Mouse (Mus musculus) liver, embryonic 15.5 days (tissue): ENCODE data around the gene Cnih4. TPM values are rescaled to one million over a fixed set of nuclear protein-coding genes. Genes with fewer than 3 reads are reported as not detected.

Source experiments
- ATAC-seq: fragments of 200-750 bp; cut with Nextera tagmentation; 2 replicates; pipeline ENCODE4 v1.8.0; 2017; ENCODE audit warnings: moderate number of reproducible peaks, mild to moderate bottlenecking, moderate library complexity; ENCODE audit not compliant: insufficient read depth
- H3K27ac ChIP-seq: fragments of 300-500 bp; sonication (generic); replicated peaks from 2 replicates; pipeline ENCODE4 v1.5.1; 2015; ENCODE audit warnings: mild to moderate bottlenecking, inconsistent platforms
- H3K27me3 ChIP-seq: fragments of 300-500 bp; sonication (generic); 2 replicates; pipeline ENCODE4 v1.6.1; 2015; ENCODE audit warnings: mild to moderate bottlenecking, inconsistent platforms
- H3K36me3 ChIP-seq: fragments of 300-500 bp; sonication (generic); replicated peaks from 2 replicates; pipeline ENCODE4 v1.6.1; 2015; ENCODE audit warnings: moderate library complexity, mild to moderate bottlenecking, inconsistent platforms
- H3K4me1 ChIP-seq: fragments of 300-500 bp; sonication (generic); replicated peaks from 2 replicates; pipeline ENCODE4 v1.6.1; 2015; ENCODE audit warnings: inconsistent platforms
- H3K4me2 ChIP-seq: fragments of 300-500 bp; sonication (generic); 2 replicates; pipeline ENCODE4 v1.6.1; 2015; ENCODE audit warnings: moderate library complexity, mild to moderate bottlenecking, inconsistent platforms
- H3K4me3 ChIP-seq: fragments of 300-500 bp; sonication (generic); replicated peaks from 2 replicates; pipeline ENCODE4 v1.5.1; 2015; ENCODE audit warnings: mild to moderate bottlenecking, inconsistent platforms
- H3K9ac ChIP-seq: fragments of 300-500 bp; sonication (generic); 2 replicates; pipeline ENCODE4 v1.6.1; 2015; ENCODE audit warnings: moderate library complexity, mild to moderate bottlenecking, inconsistent platforms
- H3K9me3 ChIP-seq: fragments of 300-500 bp; sonication (generic); replicated peaks from 2 replicates; pipeline ENCODE4 v1.6.1; 2016; ENCODE audit warnings: inconsistent platforms
- WGBS: fragments of 180-500 bp; shearing (Covaris S2); methylation state at CpG from one replicate; pipeline ENCODE4 v1.1.7; 2015; ENCODE audit warnings: mixed read lengths; ENCODE audit not compliant: insufficient replicate concordance; 5-methylcytosine and 5-hydroxymethylcytosine counted together
- polyA plus RNA-seq: library from polyadenylated mRNA; unstranded; fragments of >200 nt; fragmentation: Nextera tagmentation; extraction: Ambion mirVana; gene quantifications from 2 replicates; pipeline ENCODE4 v1.2.1, GENCODE M21; 2015

Cnih4 gene
- polyA plus RNA-seq, 1 experiment from 2014 or later, result 49.1 TPM

- 1% methylated on average over 27 of the region's 72 CpGs for WGBS
- peak; percentile 11 for ATAC-seq
- H3K9me3 ChIP-seq, result no peaks in the 10 kb centered on the region
- H3K27me3 ChIP-seq, result no peaks in the 10 kb centered on the region
- H3K4me2 ChIP-seq, result peak overlapping the region; percentile 91
- peak overlapping the region; percentile 100 for H3K9ac ChIP-seq
- peak overlapping the region; percentile 84 for H3K4me3 ChIP-seq
- H3K27ac ChIP-seq, result peak overlapping the region; percentile 99
- peaks cover 31% of the 10 kb centered on the region for H3K36me3 ChIP-seq
- peaks cover 59% of the 10 kb centered on the region for H3K4me1 ChIP-seq
Measured at GRCm38 (mm10) chr1:181211403-181211919, 67.0 kb downstream of the Cnih4 start.

GRCm38 (mm10) chr1:181211920-181212633 lies 67.6 kb downstream of the Cnih4 start, which contains the start of gene Wdr26:
Gene Wdr26 (minus strand): TSS chr1:181212001.
- ATAC-seq, result peak; percentile 76
- Histone ChIP-seq H3K27ac (peak within 1 kb of the TSS; percentile 99), H3K9me3 (no peaks in the 10 kb centered on the region), H3K4me3 (peak within 1 kb of the TSS; percentile 84), H3K4me1 (peaks cover 62% of the 10 kb centered on the region), H3K9ac (peak within 1 kb of the TSS; percentile 100), H3K4me2 (peak within 1 kb of the TSS; percentile 91), H3K27me3 (no peaks in the 10 kb centered on the region), H3K36me3 (peaks cover 25% of the 10 kb centered on the region)
- WGBS, result 1% methylated on average over 46 of the region's 54 CpGs

GRCm38 (mm10) chr1:181214296-181215035 lies 70.0 kb downstream of the Cnih4 start:
- Histone ChIP-seq H3K4me3 (no peak overlapping the region), H3K27me3 (no peaks in the 10 kb centered on the region), H3K9me3 (no peaks in the 10 kb centered on the region), H3K27ac (peak overlapping the region; percentile 99), H3K4me1 (peaks cover 69% of the 10 kb centered on the region), H3K4me2 (peak overlapping the region; percentile 91), H3K36me3 (peaks cover 14% of the 10 kb centered on the region; the same call in 1 of the 2 replicates), H3K9ac (peak overlapping the region; percentile 16; the same call in 1 of the 2 replicates)
- 83% methylated on average over 8 of the region's 8 CpGs for WGBS
- ATAC-seq, result no peak

GRCm38 (mm10) chr1:181216315-181216714 lies 71.8 kb downstream of the Cnih4 start:
- ATAC-seq, result peak; percentile 88
- peak overlapping the region; percentile 67 for H3K9ac ChIP-seq
- H3K27ac ChIP-seq, result peak overlapping the region; percentile 99
- no peaks in the 10 kb centered on the region for H3K27me3 ChIP-seq
- H3K4me3 ChIP-seq, result peak overlapping the region; percentile 53
- peaks cover 79% of the 10 kb centered on the region for H3K4me1 ChIP-seq
- H3K9me3 ChIP-seq, result no peaks in the 10 kb centered on the region
- peaks cover 10% of the 10 kb centered on the region; the same call in 1 of the 2 replicates for H3K36me3 ChIP-seq
- H3K4me2 ChIP-seq, result peak overlapping the region; percentile 69
- WGBS, result 34% methylated on average over 4 of the region's 4 CpGs

Other genes with a start within 250 kb of the Cnih4 start
- 93.6 and 108 TPM in 2 replicates for gene Pycr2, start 240.4 kb upstream of the Cnih4 start, polyA plus RNA-seq
- 4.8 and 5.2 TPM in 2 replicates for gene Lefty1, start 209.7 kb upstream of the Cnih4 start, polyA plus RNA-seq
- gene Tmem63a, start 202.3 kb upstream of the Cnih4 start, polyA plus RNA-seq, result 8.0 and 9.3 TPM in 2 replicates
- gene Ephx1, start 123.8 kb upstream of the Cnih4 start, polyA plus RNA-seq, result 7.5 and 8.2 TPM in 2 replicates
- gene 9130409I23Rik, start 93.5 kb upstream of the Cnih4 start, polyA plus RNA-seq, result 0.10 TPM in 1 of 2 replicates, not detected in the other
- gene Nvl, start 489 bp upstream of the Cnih4 start, polyA plus RNA-seq, result 8.8 and 9.5 TPM in 2 replicates
- gene Wdr26, start 67.3 kb downstream of the Cnih4 start, polyA plus RNA-seq, result 40.8 and 45.0 TPM in 2 replicates
- 0.03 TPM in 1 of 2 replicates, not detected in the other for gene Cnih3, start 207.9 kb downstream of the Cnih4 start, polyA plus RNA-seq